Mouse (Mus musculus): ENCODE results near the gene Cln6. TPM values are rescaled to one million over a fixed set of nuclear protein-coding genes. Genes with fewer than 3 reads are reported as not detected.
"Not testable (repeated sequence)": the region's sequence is repeated elsewhere in the genome, so short reads cannot be mapped to it uniquely, and the experiment has no call there.

Gene Cln6
- 16.2 and 17.4 TPM in 2 replicates for polyA plus RNA-seq (2015; fragmentation: Nextera tagmentation; extraction: Ambion mirVana)

DNA sequence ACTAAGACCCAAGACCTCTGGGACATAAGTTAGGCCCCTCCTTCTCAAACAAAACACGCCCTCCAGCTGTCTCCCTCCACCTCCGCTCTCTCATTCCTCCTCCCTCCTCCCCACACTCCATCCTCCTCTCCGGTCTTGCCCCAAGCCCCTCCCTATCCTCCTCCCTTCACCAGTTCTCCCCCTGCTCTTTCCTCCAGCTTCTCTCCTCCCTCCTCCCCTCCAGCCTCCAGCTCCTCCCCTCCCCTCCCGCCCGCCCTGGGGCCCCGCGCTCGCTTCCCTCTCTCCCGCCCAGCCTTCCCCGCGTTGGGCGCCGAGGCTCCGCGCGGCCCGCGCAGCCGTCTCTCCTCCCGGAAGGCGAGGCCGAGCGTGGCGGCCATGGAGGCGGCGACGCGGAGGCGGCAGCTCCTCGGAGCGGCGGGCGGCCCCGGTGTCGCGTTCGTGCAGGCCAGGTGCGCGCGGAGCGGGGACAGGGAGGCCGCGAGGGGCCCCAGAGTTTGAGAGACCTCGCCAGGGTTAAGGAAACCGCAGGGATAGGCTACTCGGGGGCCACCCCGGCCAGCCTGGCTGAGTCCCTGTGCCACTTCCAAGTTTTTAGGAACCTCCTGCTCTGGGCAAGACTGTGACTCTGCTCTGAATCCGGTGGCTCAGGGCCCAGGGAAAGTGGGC, at the start of gene Cln6:
Cln6 (plus strand) TSS at position 280 of the 666 bp plus-strand sequence.
- Histone ChIP-seq H3K36me3 (ENCODE audit: control insufficient read depth, insufficient read depth, low read length) (no peaks in the 10 kb centered on the region), H3K27me3 (ENCODE audit: control insufficient read depth, insufficient read depth, low read length) (no peaks in the 10 kb centered on the region), H3K9ac (ENCODE audit: low read length) (peak within 1 kb of the TSS; percentile 81), H3K27ac (replicated peaks) (peak within 1 kb of the TSS; percentile 92), H3K9me3 (ENCODE audit: control insufficient read depth, low read length) (no peaks in the 10 kb centered on the region), H3K4me1 (replicated peaks; ENCODE audit: control insufficient read depth, insufficient read depth) (0 out of 2 replicates have a peak, but pooled peaks cover 3% of the 10 kb centered on the region), H3K4me3 (ENCODE audit: low read depth, low read length) (peak within 1 kb of the TSS; percentile 77), H3K4me2 (replicated peaks; ENCODE audit: low read depth) (peak within 1 kb of the TSS; percentile 78)
- ATAC-seq (ENCODE audit: low FRiP score, low TSS enrichment): peak; percentile 91
- WGBS: 2% methylated on average over 20 of the region's 48 CpGs
- no peak for TF ChIP-seq EP300 (optimal IDR thresholded peaks at IDR 0.05)
- TF ChIP-seq CTCF (IDR thresholded peaks at IDR 0.05; ENCODE audit: low read depth): no peak
- DNase-seq (ENCODE audit: low spot score): peak; percentile 85

DNA sequence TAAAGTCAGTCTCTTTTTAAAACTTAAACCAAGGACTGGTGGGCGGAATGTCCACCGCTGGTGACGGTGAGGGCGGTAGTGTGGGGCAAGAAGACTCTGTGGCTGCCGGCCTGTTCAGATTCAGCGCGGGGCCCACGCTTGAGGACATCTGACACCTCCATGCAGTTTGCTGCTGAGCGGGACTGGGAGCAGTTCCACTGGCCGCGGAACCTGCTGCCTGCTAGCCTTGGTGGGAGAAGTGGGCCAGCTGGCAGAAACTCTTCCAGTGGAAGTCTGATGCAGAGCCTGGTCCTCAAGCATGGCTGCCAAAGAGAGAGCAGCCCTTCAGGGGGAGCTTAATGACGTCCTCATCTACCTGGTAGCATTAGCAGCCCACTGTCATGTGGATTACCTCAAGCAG, 48.7 kb upstream of the Cln6 start:
- Histone ChIP-seq H3K36me3 (ENCODE audit: control insufficient read depth, insufficient read depth, low read length) (no peaks in the 10 kb centered on the region), H3K27me3 (ENCODE audit: control insufficient read depth, insufficient read depth, low read length) (no peaks in the 10 kb centered on the region), H3K4me3 (ENCODE audit: low read depth, low read length) (no peak overlapping the region), H3K4me1 (replicated peaks; ENCODE audit: control insufficient read depth, insufficient read depth) (no peaks in the 10 kb centered on the region), H3K27ac (replicated peaks) (no peak overlapping the region), H3K4me2 (replicated peaks; ENCODE audit: low read depth) (no peak overlapping the region), H3K9ac (ENCODE audit: low read length) (no peak overlapping the region), H3K9me3 (ENCODE audit: control insufficient read depth, low read length) (no peaks in the 10 kb centered on the region)
- ATAC-seq (ENCODE audit: low FRiP score, low TSS enrichment) (no peak), DNase-seq (ENCODE audit: low spot score) (no peak)
- no peak for TF ChIP-seq EP300 (optimal IDR thresholded peaks at IDR 0.05)
- no peak for TF ChIP-seq CTCF (IDR thresholded peaks at IDR 0.05; ENCODE audit: low read depth)
- WGBS: 88% methylated on average over 12 of the region's 12 CpGs

GRCm38 (mm10) chr9:62799218-62799617, 39.4 kb upstream of the Cln6 start:
- H3K9ac ChIP-seq (ENCODE audit: low read length); H3K27ac ChIP-seq (replicated peaks); H3K4me3 ChIP-seq (ENCODE audit: low read depth, low read length); DNase-seq (ENCODE audit: low spot score); H3K9me3 ChIP-seq (ENCODE audit: control insufficient read depth, low read length); H3K4me2 ChIP-seq (replicated peaks; ENCODE audit: low read depth); H3K36me3 ChIP-seq (ENCODE audit: control insufficient read depth, insufficient read depth, low read length); ATAC-seq (ENCODE audit: low FRiP score, low TSS enrichment); H3K27me3 ChIP-seq (ENCODE audit: control insufficient read depth, insufficient read depth, low read length); H3K4me1 ChIP-seq (replicated peaks; ENCODE audit: control insufficient read depth, insufficient read depth): not testable (repeated sequence)
- WGBS: 81% methylated on average over 2 of the region's 2 CpGs

DNA sequence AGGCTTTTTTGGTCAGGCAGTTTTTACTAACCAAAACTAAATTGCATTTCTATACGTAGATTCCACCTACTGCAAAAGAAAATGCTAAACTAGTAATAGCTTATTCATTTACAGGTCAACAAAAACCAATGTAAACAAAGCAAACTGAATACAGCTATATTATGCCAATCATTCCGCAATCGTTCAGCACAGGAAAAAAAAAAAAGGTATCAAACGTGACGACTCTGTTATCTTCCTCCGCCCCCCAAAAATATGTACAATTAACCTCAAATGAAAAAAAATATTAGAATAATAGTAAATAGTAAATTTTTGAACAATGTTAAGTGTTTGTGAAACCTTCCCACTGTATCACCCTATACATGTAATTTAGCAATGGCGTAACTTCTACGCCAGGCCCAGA, 28.5 kb upstream of the Cln6 start:
- Histone ChIP-seq H3K4me1 (replicated peaks; ENCODE audit: control insufficient read depth, insufficient read depth) (peaks cover 2% of the 10 kb centered on the region; the same call in 1 of the 2 replicates), H3K27ac (replicated peaks) (no peak overlapping the region), H3K9ac (ENCODE audit: low read length) (peak overlapping the region; percentile 89; the same call in 1 of the 2 replicates), H3K36me3 (ENCODE audit: control insufficient read depth, insufficient read depth, low read length) (no peaks in the 10 kb centered on the region), H3K9me3 (ENCODE audit: control insufficient read depth, low read length) (no peaks in the 10 kb centered on the region), H3K4me3 (ENCODE audit: low read depth, low read length) (peak overlapping the region; percentile 99), H3K4me2 (replicated peaks; ENCODE audit: low read depth) (peak overlapping the region; percentile 86), H3K27me3 (ENCODE audit: control insufficient read depth, insufficient read depth, low read length) (no peaks in the 10 kb centered on the region)
- no peak for TF ChIP-seq CTCF (IDR thresholded peaks at IDR 0.05; ENCODE audit: low read depth)
- TF ChIP-seq EP300 (optimal IDR thresholded peaks at IDR 0.05): no peak
- DNase-seq (ENCODE audit: low spot score) (no peak), ATAC-seq (ENCODE audit: low FRiP score, low TSS enrichment) (no peak)
- 9% methylated on average over 8 of the region's 8 CpGs for WGBS

DNA sequence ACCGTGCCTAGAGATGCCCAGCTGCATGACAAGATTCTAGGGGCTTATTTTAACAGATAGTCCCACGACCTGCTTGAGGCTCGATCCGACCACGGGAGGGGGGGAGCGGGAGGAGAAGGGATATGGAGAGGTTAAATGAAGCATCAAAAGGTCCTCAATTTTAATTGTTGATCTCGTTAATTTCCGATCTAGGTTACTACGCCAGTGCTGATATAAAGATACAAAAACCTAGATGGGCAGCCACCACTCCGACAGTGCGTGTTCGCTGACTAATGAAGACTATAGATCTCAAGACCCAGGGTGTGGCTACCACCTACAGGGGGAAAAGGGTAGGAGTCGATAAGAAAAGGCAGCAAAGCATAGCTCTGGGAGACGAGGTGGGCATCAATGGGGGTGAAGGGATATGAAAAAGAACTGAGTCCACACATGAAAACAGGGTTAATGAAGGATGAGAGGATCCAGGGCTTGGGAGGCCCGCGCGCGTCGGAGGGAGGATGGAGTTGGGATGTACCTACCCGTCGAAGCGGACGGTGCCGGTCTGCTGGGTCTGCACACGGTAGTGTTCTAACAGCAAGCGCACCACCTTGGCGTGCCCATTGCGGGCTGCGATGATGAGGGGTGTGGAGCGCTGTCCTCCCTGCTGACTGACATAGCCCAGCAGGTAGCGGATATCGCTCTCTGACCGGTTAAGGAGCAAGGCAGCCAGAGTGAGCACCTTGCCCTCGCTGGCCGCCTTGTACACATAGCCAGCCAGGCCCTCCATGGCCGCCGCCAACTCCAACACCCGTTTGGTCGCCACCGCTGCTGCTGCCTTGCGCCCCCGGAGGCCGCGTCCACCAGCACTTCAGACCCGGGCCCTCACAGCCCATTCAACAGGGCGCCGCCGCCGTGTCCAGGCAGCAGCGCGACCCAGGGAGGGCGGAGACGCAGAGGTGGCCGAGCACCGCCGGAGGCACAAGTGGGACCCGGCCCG, 27.8 kb upstream of the Cln6 start:
- ATAC-seq (ENCODE audit: low FRiP score, low TSS enrichment): peak; percentile 65
- H3K27ac ChIP-seq (replicated peaks): peak overlapping the region; percentile 95
- H3K9me3 ChIP-seq (ENCODE audit: control insufficient read depth, low read length): no peaks in the 10 kb centered on the region
- H3K4me2 ChIP-seq (replicated peaks; ENCODE audit: low read depth): peak overlapping the region; percentile 86
- peak overlapping the region; percentile 99 for H3K4me3 ChIP-seq (ENCODE audit: low read depth, low read length)
- no peaks in the 10 kb centered on the region for H3K36me3 ChIP-seq (ENCODE audit: control insufficient read depth, insufficient read depth, low read length)
- DNase-seq (ENCODE audit: low spot score): no peak
- peak overlapping the region; percentile 89 for H3K9ac ChIP-seq (ENCODE audit: low read length)
- no peaks in the 10 kb centered on the region for H3K27me3 ChIP-seq (ENCODE audit: control insufficient read depth, insufficient read depth, low read length)
- peaks cover 2% of the 10 kb centered on the region; the same call in 1 of the 2 replicates for H3K4me1 ChIP-seq (replicated peaks; ENCODE audit: control insufficient read depth, insufficient read depth)
- WGBS: under 1% methylated on average over 58 of the region's 58 CpGs
- TF ChIP-seq CTCF (IDR thresholded peaks at IDR 0.05; ENCODE audit: low read depth): peak; percentile 45
- TF ChIP-seq EP300 (optimal IDR thresholded peaks at IDR 0.05): no peak
